Mouse (Mus musculus) midbrain, postnatal 0 days (tissue): ENCODE results near the gene Cdc6. TPM values are rescaled to one million over a fixed set of nuclear protein-coding genes. Genes with fewer than 3 reads are reported as not detected.

Experiments
- ATAC-seq: fragments of 200-750 bp; cut with Nextera tagmentation; 2 replicates; pipeline ENCODE4 v1.8.0; 2017; ENCODE audit warnings: moderate number of reproducible peaks, mild to moderate bottlenecking, moderate TSS enrichment, moderate library complexity; ENCODE audit not compliant: low FRiP score
- DNase-seq: peaks from one replicate; pipeline ENCODE4 v3.0.0-alpha.2; 2015; ENCODE audit warnings: low spot score
- H3K27ac ChIP-seq: fragments of 300-500 bp; sonication (generic); 2 replicates; pipeline ENCODE4 v1.5.1; 2014; ENCODE audit warnings: low read depth, mild to moderate bottlenecking, low read length, mixed read lengths
- H3K27me3 ChIP-seq: fragments of 300-500 bp; sonication (generic); 2 replicates; pipeline ENCODE4 v1.6.1; 2014; ENCODE audit warnings: low read length, control low read depth, mixed read lengths; ENCODE audit not compliant: insufficient read depth
- H3K36me3 ChIP-seq: fragments of 300-500 bp; sonication (generic); 2 replicates; pipeline ENCODE4 v1.6.1; 2014; ENCODE audit warnings: low read length, control low read depth, mixed read lengths; ENCODE audit not compliant: insufficient read depth
- H3K4me1 ChIP-seq: fragments of 300-500 bp; sonication (generic); 2 replicates; pipeline ENCODE4 v1.6.1; 2014; ENCODE audit warnings: mild to moderate bottlenecking, control low read depth, antibody characterized with exemption, low read length, mixed read lengths; ENCODE audit not compliant: insufficient read depth
- H3K4me2 ChIP-seq: fragments of 300-500 bp; sonication (generic); 2 replicates; pipeline ENCODE4 v1.6.1; 2014; ENCODE audit warnings: low read depth, mild to moderate bottlenecking, low read length, mixed read lengths; ENCODE audit not compliant: poor library complexity, severe bottlenecking
- H3K4me3 ChIP-seq: fragments of 300-500 bp; sonication (generic); 2 replicates; pipeline ENCODE4 v1.5.1; 2014; ENCODE audit warnings: low read depth, mild to moderate bottlenecking, low read length, moderate library complexity
- H3K9ac ChIP-seq: fragments of 300-500 bp; sonication (generic); replicated peaks from 2 replicates; pipeline ENCODE4 v1.6.1; 2014; ENCODE audit warnings: mild to moderate bottlenecking, low read length, moderate library complexity, mixed read lengths; ENCODE audit not compliant: poor library complexity, severe bottlenecking
- H3K9me3 ChIP-seq: fragments of 300-500 bp; sonication (generic); 2 replicates; pipeline ENCODE4 v1.6.1; 2016; ENCODE audit warnings: low read length, control low read depth
- CTCF ChIP-seq: IDR thresholded peaks from 2 replicates; pipeline ENCODE4 v1.5.1; 2016; ENCODE audit warnings: antibody characterized with exemption, mild to moderate bottlenecking
- WGBS: fragments of 180-500 bp; shearing (Covaris S2); extraction: QIAGEN DNeasy Blood & Tissue Kit; methylation state at CpG from one replicate; pipeline ENCODE4 v1.1.7; 2014; 5-methylcytosine and 5-hydroxymethylcytosine counted together
- polyA plus RNA-seq: library from polyadenylated mRNA; unstranded; fragments of >200 nt; fragmentation: Nextera tagmentation; extraction: Ambion mirVana; gene quantifications from 2 replicates; pipeline ENCODE4 v1.2.1, GENCODE M21; 2015
- total RNA-seq: library from RNA; depleted of rRNA; stranded (reverse); fragments of >200 nt; gene quantifications from 2 replicates; pipeline ENCODE4 v1.2.3, GENCODE M21; 2014

Cdc6 gene
- total and polyA plus RNA-seq, 2 experiments from 2014 or later: 0.44 to 0.52 TPM

GRCm38 (mm10) chr11:98925868-98926311, 18.3 kb downstream of the Cdc6 start:
- Histone ChIP-seq H3K4me2 (no peak overlapping the region), H3K27ac (no peak overlapping the region), H3K9ac (no peak overlapping the region), H3K4me1 (peaks cover 25% of the 10 kb centered on the region; the same call in 1 of the 2 replicates), H3K36me3 (no peaks in the 10 kb centered on the region), H3K9me3 (no peaks in the 10 kb centered on the region), H3K27me3 (no peaks in the 10 kb centered on the region), H3K4me3 (no peak overlapping the region)
- DNase-seq (peak; percentile 59), ATAC-seq (peak; percentile 25; the same call in 1 of the 2 replicates)
- WGBS: 8% methylated on average over 12 of the region's 12 CpGs
- TF ChIP-seq CTCF: no peak

GRCm38 (mm10) chr11:98926553-98926952, 19.0 kb downstream of the Cdc6 start:
- Histone ChIP-seq H3K4me3 (no peak overlapping the region), H3K9me3 (no peaks in the 10 kb centered on the region), H3K9ac (no peak overlapping the region), H3K27ac (no peak overlapping the region), H3K27me3 (no peaks in the 10 kb centered on the region), H3K36me3 (no peaks in the 10 kb centered on the region), H3K4me1 (peaks cover 27% of the 10 kb centered on the region; the same call in 1 of the 2 replicates), H3K4me2 (no peak overlapping the region)
- TF ChIP-seq CTCF: no peak
- DNase-seq (no peak), ATAC-seq (no peak)
- WGBS: 73% methylated on average over 7 of the region's 7 CpGs

GRCm38 (mm10) chr11:98927438-98928076, 20.0 kb downstream of the Cdc6 start, which contains the start of gene Rara:
Rara (plus strand) TSS chr11:98927818.
- H3K9ac ChIP-seq: peak within 1 kb of the TSS; percentile 77
- 9% methylated on average over 21 of the region's 21 CpGs for WGBS
- no peak for ATAC-seq
- H3K36me3 ChIP-seq: no peaks in the 10 kb centered on the region
- peak within 1 kb of the TSS; percentile 57 for H3K4me3 ChIP-seq
- no peaks in the 10 kb centered on the region for H3K27me3 ChIP-seq
- no peaks in the 10 kb centered on the region for H3K9me3 ChIP-seq
- H3K4me2 ChIP-seq: peak within 1 kb of the TSS; percentile 87
- TF ChIP-seq CTCF: no peak
- H3K27ac ChIP-seq: no peak within 1 kb of the TSS
- H3K4me1 ChIP-seq: peaks cover 33% of the 10 kb centered on the region; the same call in 1 of the 2 replicates
- DNase-seq: peak; percentile 63

- TF ChIP-seq CTCF: no peak
- peaks cover 33% of the 10 kb centered on the region; the same call in 1 of the 2 replicates for H3K4me1 ChIP-seq
- peak overlapping the region; percentile 77 for H3K9ac ChIP-seq
- H3K36me3 ChIP-seq: no peaks in the 10 kb centered on the region
- H3K4me2 ChIP-seq: peak overlapping the region; percentile 87
- no peak overlapping the region for H3K27ac ChIP-seq
- H3K4me3 ChIP-seq: peak overlapping the region; percentile 57
- no peaks in the 10 kb centered on the region for H3K27me3 ChIP-seq
- 8% methylated on average over 12 of the region's 12 CpGs for WGBS
- no peaks in the 10 kb centered on the region for H3K9me3 ChIP-seq
- DNase-seq (no peak), ATAC-seq (no peak)
Measured at GRCm38 (mm10) chr11:98928186-98928893, 20.7 kb downstream of the Cdc6 start.

GRCm38 (mm10) chr11:98929503-98929902, 21.9 kb downstream of the Cdc6 start:
- peak overlapping the region; percentile 87 for H3K4me2 ChIP-seq
- peak overlapping the region; percentile 57; the same call in 1 of the 2 replicates for H3K4me3 ChIP-seq
- DNase-seq (no peak), ATAC-seq (no peak)
- H3K9ac ChIP-seq: peak overlapping the region; percentile 29; the same call in 1 of the 2 replicates
- H3K27me3 ChIP-seq: no peaks in the 10 kb centered on the region
- TF ChIP-seq CTCF: no peak
- no peaks in the 10 kb centered on the region for H3K9me3 ChIP-seq
- 7% methylated on average over 9 of the region's 9 CpGs for WGBS
- H3K27ac ChIP-seq: no peak overlapping the region
- H3K36me3 ChIP-seq: no peaks in the 10 kb centered on the region
- peaks cover 33% of the 10 kb centered on the region; the same call in 1 of the 2 replicates for H3K4me1 ChIP-seq
